Mouse (Mus musculus) lung, embryonic 16.5 days (tissue): ENCODE data around the gene Mrps7. TPM values are rescaled to one million over a fixed set of nuclear protein-coding genes. Genes with fewer than 3 reads are reported as not detected.

Source experiments
- ATAC-seq: fragments of 200-750 bp; cut with Nextera tagmentation; 2 replicates; pipeline ENCODE4 v1.8.0; 2017; ENCODE audit warnings: low read depth, mild to moderate bottlenecking, moderate library complexity
- H3K27ac ChIP-seq: fragments of 300-500 bp; sonication (generic); 2 replicates; pipeline ENCODE4 v1.5.1; 2014; ENCODE audit warnings: mild to moderate bottlenecking, control low read depth, low read length
- H3K27me3 ChIP-seq: fragments of 300-500 bp; sonication (generic); 2 replicates; pipeline ENCODE4 v1.6.1; 2014; ENCODE audit warnings: low read depth, low read length, mixed read lengths; ENCODE audit not compliant: control insufficient read depth, insufficient read depth
- H3K36me3 ChIP-seq: fragments of 300-500 bp; sonication (generic); 2 replicates; pipeline ENCODE4 v1.6.1; 2014; ENCODE audit warnings: low read length; ENCODE audit not compliant: control insufficient read depth, insufficient read depth
- H3K4me1 ChIP-seq: fragments of 300-500 bp; sonication (generic); replicated peaks from 2 replicates; pipeline ENCODE4 v1.6.1; 2014; ENCODE audit warnings: low read length, mixed read lengths; ENCODE audit not compliant: control insufficient read depth, insufficient read depth
- H3K4me2 ChIP-seq: fragments of 300-500 bp; sonication (generic); 2 replicates; pipeline ENCODE4 v1.6.1; 2014; ENCODE audit warnings: low read depth, low read length, control low read depth
- H3K4me3 ChIP-seq: fragments of 300-500 bp; sonication (generic); 2 replicates; pipeline ENCODE4 v1.5.1; 2014; ENCODE audit warnings: mild to moderate bottlenecking, low read length, control low read depth
- H3K9ac ChIP-seq: fragments of 300-500 bp; sonication (generic); 2 replicates; pipeline ENCODE4 v1.6.1; 2014; ENCODE audit warnings: low read length, control low read depth
- H3K9me3 ChIP-seq: fragments of 300-500 bp; sonication (generic); 2 replicates; pipeline ENCODE4 v1.6.1; 2016; ENCODE audit warnings: low read length; ENCODE audit not compliant: control insufficient read depth
- WGBS: fragments of 180-500 bp; shearing (Covaris S2); extraction: QIAGEN DNeasy Blood & Tissue Kit; methylation state at CpG from one replicate; pipeline ENCODE4 v1.1.7; 2014; 5-methylcytosine and 5-hydroxymethylcytosine counted together
- polyA plus RNA-seq: library from polyadenylated mRNA; unstranded; fragments of >200 nt; fragmentation: Nextera tagmentation; extraction: Ambion mirVana; gene quantifications from 2 replicates; pipeline ENCODE4 v1.2.1, GENCODE M21; 2015

Gene Mrps7
- polyA plus RNA-seq, 1 experiment from 2014 or later: 87.6 TPM

GRCm38 (mm10) chr11:115623487-115624070, 19.9 kb downstream of the Mrps7 start:
- peaks cover 2% of the 10 kb centered on the region; the same call in 1 of the 2 replicates for H3K4me1 ChIP-seq
- ATAC-seq: no peak
- no peaks in the 10 kb centered on the region for H3K27me3 ChIP-seq
- peaks cover 8% of the 10 kb centered on the region; the same call in 1 of the 2 replicates for H3K36me3 ChIP-seq
- H3K4me3 ChIP-seq: no peak overlapping the region
- 67% methylated on average over 9 of the region's 9 CpGs for WGBS
- H3K27ac ChIP-seq: no peak overlapping the region
- no peaks in the 10 kb centered on the region for H3K9me3 ChIP-seq
- H3K9ac ChIP-seq: no peak overlapping the region
- no peak overlapping the region for H3K4me2 ChIP-seq

- 77% methylated on average over 9 of the region's 9 CpGs for WGBS
- Histone ChIP-seq H3K27ac (no peak overlapping the region), H3K9ac (no peak overlapping the region), H3K4me1 (peaks cover 2% of the 10 kb centered on the region; the same call in 1 of the 2 replicates), H3K4me2 (no peak overlapping the region), H3K9me3 (no peaks in the 10 kb centered on the region), H3K27me3 (no peaks in the 10 kb centered on the region), H3K4me3 (no peak overlapping the region), H3K36me3 (peaks cover 2% of the 10 kb centered on the region; the same call in 1 of the 2 replicates)
- no peak for ATAC-seq
Observed at GRCm38 (mm10) chr11:115625877-115626276, 22.2 kb downstream of the Mrps7 start.

- no peak for ATAC-seq
- Histone ChIP-seq H3K36me3 (0 out of 2 replicates have a peak, but pooled peaks cover 2% of the 10 kb centered on the region), H3K4me1 (peaks cover 2% of the 10 kb centered on the region; the same call in 1 of the 2 replicates), H3K9me3 (no peaks in the 10 kb centered on the region), H3K4me2 (peak overlapping the region; percentile 79), H3K9ac (peak overlapping the region; percentile 77), H3K27me3 (no peaks in the 10 kb centered on the region), H3K4me3 (peak overlapping the region; percentile 82), H3K27ac (no peak overlapping the region)
- 41% methylated on average over 11 of the region's 11 CpGs for WGBS
Observed at GRCm38 (mm10) chr11:115626824-115627616, 23.3 kb downstream of the Mrps7 start.

DNA sequence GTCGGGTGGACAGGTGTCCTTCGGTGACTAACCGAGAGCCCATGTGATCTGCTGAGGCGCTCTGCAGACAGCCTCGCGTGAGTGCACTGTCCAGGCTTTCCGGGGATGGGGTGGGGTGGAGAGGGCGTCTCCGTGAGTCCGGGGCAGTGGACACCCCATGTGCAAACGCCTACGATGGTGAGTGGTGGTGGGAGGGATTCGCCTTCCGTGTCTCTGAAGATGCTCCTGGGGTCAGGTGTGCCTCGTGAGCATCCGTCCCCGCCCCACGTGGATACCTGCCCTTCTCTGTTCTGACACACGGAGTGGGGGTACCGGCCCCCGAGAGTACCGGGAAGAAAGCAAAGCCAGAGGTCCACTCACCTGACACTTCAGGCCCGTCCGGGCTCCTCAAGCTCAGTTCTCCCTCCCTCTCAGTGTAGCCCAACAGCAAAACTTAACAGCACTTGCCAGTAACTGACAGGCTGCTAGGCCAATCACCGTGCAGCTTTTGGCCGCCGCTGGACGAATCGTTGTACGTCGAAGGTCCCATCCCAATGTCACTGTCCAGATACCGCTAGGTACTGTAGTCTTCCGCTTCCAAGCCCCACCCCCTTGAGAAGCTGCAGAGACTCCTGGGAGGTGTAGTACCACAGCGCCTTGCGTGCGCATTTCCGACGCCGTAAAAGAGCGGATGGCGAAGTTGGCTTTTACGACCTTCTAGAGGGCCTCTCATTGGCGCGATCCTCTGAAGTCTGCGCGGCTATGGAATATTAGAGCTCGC, 24.2 kb downstream of the Mrps7 start, which contains the start of gene Slc25a19:
Slc25a19 (minus strand) TSS at position 591 of the 760 bp plus-strand sequence.
- H3K27me3 ChIP-seq: no peaks in the 10 kb centered on the region
- ATAC-seq: peak; percentile 100
- H3K27ac ChIP-seq: no peak within 1 kb of the TSS; the same call in 1 of the 2 replicates
- WGBS: under 1% methylated on average over 47 of the region's 47 CpGs
- H3K4me3 ChIP-seq: peak within 1 kb of the TSS; percentile 82
- peak within 1 kb of the TSS; percentile 77 for H3K9ac ChIP-seq
- H3K4me2 ChIP-seq: peak within 1 kb of the TSS; percentile 79
- no peaks in the 10 kb centered on the region for H3K9me3 ChIP-seq
- peaks cover 2% of the 10 kb centered on the region; the same call in 1 of the 2 replicates for H3K4me1 ChIP-seq
- H3K36me3 ChIP-seq: 0 out of 2 replicates have a peak, but pooled peaks cover 2% of the 10 kb centered on the region

GRCm38 (mm10) chr11:115628465-115629101, 24.9 kb downstream of the Mrps7 start:
- peak; percentile 11 for ATAC-seq
- no peaks in the 10 kb centered on the region for H3K9me3 ChIP-seq
- 45% methylated on average over 13 of the region's 13 CpGs for WGBS
- H3K27me3 ChIP-seq: no peaks in the 10 kb centered on the region
- H3K4me1 ChIP-seq: peaks cover 2% of the 10 kb centered on the region; the same call in 1 of the 2 replicates
- peak overlapping the region; percentile 79 for H3K4me2 ChIP-seq
- peak overlapping the region; percentile 60 for H3K9ac ChIP-seq
- no peak overlapping the region for H3K27ac ChIP-seq
- H3K4me3 ChIP-seq: peak overlapping the region; percentile 82
- H3K36me3 ChIP-seq: 0 out of 2 replicates have a peak, but pooled peaks cover 1% of the 10 kb centered on the region

- H3K36me3 ChIP-seq: no peaks in the 10 kb centered on the region
Observed at GRCm38 (mm10) chr11:115629734-115630531, 26.2 kb downstream of the Mrps7 start.

DNA sequence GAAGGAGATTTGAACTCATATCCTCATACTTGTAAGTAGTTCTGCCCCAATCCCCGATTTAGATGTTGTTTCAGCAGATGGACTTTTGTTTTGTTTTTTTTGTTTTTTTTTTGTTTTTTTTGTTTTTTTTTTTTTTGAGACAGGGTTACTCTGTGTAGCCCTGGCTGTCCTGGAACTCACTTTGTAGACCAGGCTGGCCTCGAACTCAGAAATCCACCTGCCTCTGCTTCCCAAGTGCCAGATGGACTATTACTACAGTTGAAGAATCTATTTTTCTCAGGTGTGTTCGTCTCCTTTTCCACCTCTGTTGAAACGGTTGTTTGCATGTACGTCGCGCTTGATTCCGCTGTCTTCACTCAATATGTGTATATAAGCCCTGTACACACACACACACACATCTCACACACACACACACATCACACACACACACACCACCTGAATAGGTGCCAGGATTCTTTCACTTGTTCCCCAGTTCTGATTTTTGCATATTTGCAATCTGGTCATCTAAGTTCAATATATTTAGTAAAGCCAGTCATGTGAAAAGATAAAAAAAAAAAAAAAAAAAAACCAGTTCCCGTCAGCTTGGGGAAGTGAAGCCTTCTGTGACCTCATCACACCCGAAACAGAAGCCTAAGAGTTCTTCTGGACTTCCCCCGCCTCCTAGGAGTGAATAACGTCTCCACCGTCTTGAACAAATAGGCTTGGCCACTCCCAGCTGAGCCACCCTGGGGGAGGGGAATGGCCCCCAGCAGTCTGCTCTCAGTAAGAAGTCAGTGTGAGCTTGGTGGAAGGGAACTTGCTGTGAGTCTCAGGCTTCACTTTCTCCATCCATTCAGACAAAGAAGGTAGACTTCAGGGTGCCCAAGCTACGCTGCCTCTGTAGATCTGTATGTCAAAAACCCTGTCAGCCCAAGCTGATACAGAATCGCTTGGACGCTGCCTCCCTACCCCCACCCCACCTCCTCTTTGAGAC, 27.1 kb downstream of the Mrps7 start:
- no peaks in the 10 kb centered on the region for H3K27me3 ChIP-seq
- no peak overlapping the region for H3K4me2 ChIP-seq
- no peaks in the 10 kb centered on the region for H3K9me3 ChIP-seq
- WGBS: 33% methylated on average over 16 of the region's 16 CpGs
- no peaks in the 10 kb centered on the region for H3K36me3 ChIP-seq
- H3K27ac ChIP-seq: peak overlapping the region; percentile 70; the same call in 1 of the 2 replicates
- no peak overlapping the region for H3K4me3 ChIP-seq
- H3K9ac ChIP-seq: peak overlapping the region; percentile 43
- H3K4me1 ChIP-seq: peaks cover 2% of the 10 kb centered on the region; the same call in 1 of the 2 replicates
- ATAC-seq: no peak

More at GRCm38 (mm10) chr11:115629734-115630531, 26.2 kb downstream of the Mrps7 start:
- no peak overlapping the region for H3K27ac ChIP-seq
- no peak overlapping the region for H3K9ac ChIP-seq
- no peaks in the 10 kb centered on the region for H3K9me3 ChIP-seq
- no peak for ATAC-seq
- H3K4me2 ChIP-seq: no peak overlapping the region
- WGBS: 78% methylated on average over 13 of the region's 13 CpGs
- no peak overlapping the region for H3K4me3 ChIP-seq
- no peaks in the 10 kb centered on the region for H3K27me3 ChIP-seq
- H3K4me1 ChIP-seq: peaks cover 2% of the 10 kb centered on the region; the same call in 1 of the 2 replicates
